Mouse (Mus musculus) brain, embryonic 14.5 days (tissue): ENCODE results near the gene Pithd1.

ENCODE experiments used
- CTCF ChIP-seq: fragments of 200-500 bp; IDR thresholded peaks from 2 replicates; pipeline ENCODE4 v1.5.1; 2012; ENCODE audit warnings: inconsistent platforms, mild to moderate bottlenecking, moderate library complexity, borderline replicate concordance; ENCODE audit not compliant: insufficient read depth, insufficient read length; ENCODE audit errors: extremely low read depth
- POLR2A ChIP-seq: fragments of 200-500 bp; IDR thresholded peaks from 2 replicates; pipeline ENCODE4 v1.6.1; 2012; ENCODE audit warnings: mild to moderate bottlenecking, inconsistent platforms, borderline replicate concordance; ENCODE audit not compliant: poor library complexity, insufficient read depth, insufficient read length, severe bottlenecking; ENCODE audit errors: extremely low read depth

GRCm38 (mm10) chr4:136028132-136028564, 41.1 kb upstream of the Pithd1 start:
- TF ChIP-seq POLR2A = no peak
- TF ChIP-seq CTCF = no peak
